Mouse (Mus musculus) lung, adult 18-20 months (tissue): ENCODE measurements around the gene Crybg1.
"Not testable (repeated sequence)": the region's sequence is repeated elsewhere in the genome, so short reads cannot be mapped to it uniquely, and the experiment has no call there.

Source experiments
- DNase-seq, 2 experiments: peaks; one replicate each; pipeline ENCODE4 v3.0.0; 2022; ENCODE audit warnings: mixed read lengths in 2 of 2

The Crybg1 gene

DNA sequence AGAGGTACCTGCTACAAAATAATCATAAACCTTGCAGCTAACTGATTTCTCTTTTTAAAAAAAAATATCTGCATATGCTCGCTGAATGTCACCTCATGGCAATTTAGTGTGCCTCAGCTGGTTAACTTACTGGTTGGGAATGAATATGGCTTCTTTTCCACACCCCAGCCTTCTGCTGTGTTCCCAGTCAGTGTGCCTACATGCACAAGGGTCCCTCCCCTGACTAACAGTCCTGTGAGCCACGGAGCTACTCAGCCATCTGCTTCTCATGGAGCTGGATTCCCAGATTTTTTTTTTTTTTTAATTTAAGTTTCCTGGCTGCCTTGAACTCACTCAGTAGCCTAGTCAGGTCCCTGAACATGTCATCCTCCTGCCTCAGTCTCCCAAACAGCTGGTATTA, 183.7 kb downstream of the Crybg1 start:
- DNase-seq, result no peak

DNA sequence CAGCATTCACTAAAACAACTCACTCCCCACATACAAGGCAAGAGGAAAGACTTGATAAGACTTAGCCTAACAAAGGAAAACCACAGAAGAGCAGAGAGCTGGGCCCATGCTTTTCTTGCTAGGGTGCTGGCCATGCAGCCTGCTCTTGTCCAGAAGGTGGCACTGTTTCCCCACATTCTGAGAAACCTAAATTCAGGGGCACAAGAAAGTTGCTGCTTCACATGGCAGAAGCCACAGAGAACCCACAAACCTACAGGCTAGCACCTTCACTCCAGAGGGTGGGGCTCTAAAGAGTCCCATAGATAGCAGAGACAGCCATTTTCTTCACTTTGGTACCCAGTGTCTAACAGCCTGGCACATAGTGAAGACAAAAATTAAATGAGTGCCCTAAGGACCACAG, 194.7 kb downstream of the Crybg1 start:
- peak; percentile 21 to 31 for DNase-seq

GRCm38 (mm10) chr10:43945435-43945834, 203.2 kb downstream of the Crybg1 start:
- DNase-seq, result no peak

DNA sequence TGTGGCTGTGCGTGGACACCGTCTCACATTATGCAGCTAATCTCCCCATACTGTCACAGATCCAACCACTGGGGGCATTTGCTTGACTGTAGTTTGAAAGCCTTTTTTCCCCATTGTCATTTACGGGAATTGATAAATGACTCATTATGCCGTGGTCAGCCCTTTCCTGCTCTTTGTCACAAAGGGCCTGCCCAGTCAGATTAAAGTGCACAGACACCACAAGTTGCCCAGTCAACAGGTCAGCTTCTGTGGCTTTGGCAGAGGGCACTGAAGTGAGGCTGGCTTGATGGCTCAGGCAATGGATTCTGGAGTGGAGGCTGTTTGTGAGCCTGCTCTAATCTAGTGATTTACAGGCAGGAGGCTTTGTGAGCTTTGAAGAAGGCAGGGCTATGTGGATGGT, 204.9 kb downstream of the Crybg1 start:
- DNase-seq, result no peak

DNA sequence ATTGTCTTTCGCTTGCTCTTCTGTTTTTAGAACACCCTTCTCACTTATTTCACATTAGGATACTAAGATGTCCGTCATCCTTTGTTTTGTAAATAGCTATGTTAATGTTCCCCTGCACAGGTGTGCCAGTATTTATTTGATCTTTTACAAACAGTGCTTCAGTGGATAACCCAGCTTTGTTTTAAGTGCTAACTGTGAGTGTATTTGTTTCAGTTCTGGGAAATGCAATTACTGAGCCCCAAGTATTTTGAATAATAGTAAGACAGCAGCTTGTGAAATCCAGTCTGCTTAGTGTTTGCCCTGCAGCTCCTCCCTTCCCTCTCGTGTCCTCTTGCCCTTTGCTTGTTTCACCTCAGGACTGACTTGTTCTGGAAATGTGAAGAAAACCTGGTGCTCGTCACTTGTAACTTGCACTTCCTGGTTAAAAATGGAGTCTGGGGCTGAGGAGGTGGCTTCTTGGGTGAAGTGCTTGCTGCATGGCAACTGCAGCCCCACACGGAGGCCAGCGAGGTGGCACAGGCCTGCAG, 209.5 kb downstream of the Crybg1 start:
- peak in 1 of 2 experiments; percentile 16 for DNase-seq

GRCm38 (mm10) chr10:43928596-43928995, 220.1 kb downstream of the Crybg1 start:
- DNase-seq, result no peak

DNA sequence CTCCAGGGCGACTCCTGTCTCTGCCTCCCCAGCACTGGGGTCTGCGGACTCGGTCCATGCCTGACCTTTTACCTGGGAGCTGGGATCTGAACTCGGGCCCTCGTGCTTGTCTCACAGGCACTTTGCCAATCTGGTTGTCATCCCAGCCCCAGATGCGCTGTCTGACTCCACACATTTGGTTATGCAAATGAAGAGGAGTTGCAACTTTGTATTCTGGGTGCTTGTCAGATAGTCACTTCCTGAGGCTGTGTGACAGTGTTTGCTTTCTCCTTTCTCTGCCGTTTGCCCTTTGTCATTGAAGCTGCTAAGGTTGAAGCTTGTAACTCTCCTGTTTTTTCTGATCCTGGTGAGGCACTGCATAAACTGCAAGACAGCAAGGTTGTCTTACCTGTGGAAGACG, 220.9 kb downstream of the Crybg1 start:
- no peak for DNase-seq

- DNase-seq, result not testable (repeated sequence)
Observed at GRCm38 (mm10) chr10:43925776-43926175, 222.9 kb downstream of the Crybg1 start.

DNA sequence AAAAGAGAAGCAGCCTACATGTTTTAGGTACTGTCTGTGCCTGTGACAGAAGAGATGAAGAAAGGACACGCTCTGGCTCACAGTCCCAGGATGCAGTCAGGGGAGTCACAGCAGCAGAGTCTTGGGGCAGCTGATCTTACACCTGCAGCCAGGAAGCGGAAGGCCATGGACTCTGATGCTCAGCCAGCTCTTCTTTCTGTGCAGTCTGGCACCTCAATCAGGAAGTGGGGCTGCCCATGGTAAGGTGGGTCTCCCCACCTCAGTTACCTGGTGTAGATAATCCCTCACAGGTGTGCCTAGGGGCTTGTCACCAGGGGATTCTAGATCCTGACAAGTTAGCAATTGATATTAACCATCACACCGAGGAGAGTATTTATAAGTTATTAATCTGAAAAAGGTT, 225.6 kb downstream of the Crybg1 start:
- DNase-seq, result no peak

DNA sequence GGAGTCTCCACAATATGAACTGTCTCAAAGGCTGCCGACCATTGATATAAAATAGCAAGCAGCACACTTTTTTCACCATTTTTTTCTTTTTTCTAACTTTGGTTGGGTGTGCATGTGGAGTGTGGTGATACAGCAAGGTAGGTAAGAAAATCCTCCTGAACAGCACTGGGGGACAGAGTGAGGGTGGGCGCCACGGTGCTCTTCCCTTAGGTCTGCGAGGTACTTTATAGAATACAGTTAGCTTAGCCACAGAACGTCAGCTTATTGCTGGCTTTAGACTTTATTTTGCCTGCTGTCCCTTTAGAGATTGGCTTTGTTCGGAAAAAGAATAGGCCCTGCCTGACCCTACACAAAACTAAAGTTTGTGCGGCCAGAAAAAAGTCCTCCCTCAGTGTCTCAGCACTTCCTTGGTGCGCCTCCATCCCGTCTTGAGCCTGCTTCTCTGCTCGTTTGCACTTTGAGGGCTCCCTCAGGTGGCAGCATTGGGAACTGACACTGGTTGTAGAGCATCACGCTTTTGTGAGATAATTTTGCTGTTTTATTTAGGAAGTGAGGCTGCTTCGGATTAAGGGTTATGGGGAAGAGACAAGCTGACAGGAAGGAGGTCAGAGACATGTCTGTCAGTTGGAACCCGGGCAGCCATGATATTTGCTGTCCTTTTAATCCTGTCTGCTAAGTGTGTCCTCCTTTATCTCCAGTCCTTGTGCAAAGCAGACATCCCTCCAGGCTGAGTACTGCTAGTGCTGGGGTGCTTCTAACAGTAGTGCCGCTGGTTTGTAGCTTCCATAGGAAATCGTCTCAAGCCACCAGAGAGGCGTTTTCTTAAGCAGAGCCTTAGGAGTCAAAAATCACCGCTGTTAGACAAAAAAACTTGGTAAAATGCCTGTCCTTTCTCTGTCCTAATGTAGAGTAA, 229.7 kb downstream of the Crybg1 start:
- DNase-seq, result peak; percentile 67 to 72

GRCm38 (mm10) chr10:43916737-43917136, 231.9 kb downstream of the Crybg1 start:
- no peak for DNase-seq

DNA sequence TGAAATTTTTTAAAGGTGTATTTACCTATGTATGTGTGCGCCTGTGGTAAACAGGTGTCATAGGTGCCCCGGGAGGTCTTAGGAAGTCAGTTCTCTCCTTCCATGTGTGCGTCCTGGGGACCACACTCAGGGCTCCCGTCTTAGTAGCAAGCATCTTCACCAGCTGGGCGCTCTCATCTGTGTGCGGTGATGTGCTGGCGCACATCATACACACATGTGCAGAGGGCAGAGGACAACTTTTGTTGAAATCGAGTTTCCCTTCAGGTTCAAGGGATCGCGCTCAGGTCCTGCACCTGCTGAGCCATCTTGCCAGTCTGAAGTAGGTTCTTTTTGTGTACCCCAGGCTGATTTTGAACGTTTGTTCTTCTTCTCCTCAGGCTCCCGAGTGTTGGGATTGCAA, 232.5 kb downstream of the Crybg1 start:
- DNase-seq, result no peak

DNA sequence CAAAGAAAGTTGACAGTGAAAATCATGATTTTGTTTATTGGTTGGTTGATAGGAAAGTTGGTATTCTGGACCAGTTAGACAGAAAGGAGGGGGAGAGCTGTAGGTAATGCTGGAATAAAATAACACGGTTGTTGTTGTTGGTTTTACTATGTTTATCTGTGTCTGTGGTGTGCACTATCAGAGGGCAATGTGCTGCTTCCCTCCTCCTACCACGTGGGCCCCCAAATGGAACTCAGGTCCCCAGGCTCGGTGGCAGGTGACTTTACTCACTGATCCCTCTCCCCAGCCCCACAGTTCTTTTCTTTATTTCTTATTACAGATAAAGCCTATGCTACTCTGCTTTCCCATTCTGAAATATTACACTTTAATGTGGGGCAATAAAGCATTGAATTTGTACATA, 236.4 kb downstream of the Crybg1 start:
- DNase-seq, result no peak

GRCm38 (mm10) chr10:43910873-43911142, 237.8 kb downstream of the Crybg1 start:
- no peak for DNase-seq

GRCm38 (mm10) chr10:43910032-43910872, 238.4 kb downstream of the Crybg1 start:
- no peak for DNase-seq

GRCm38 (mm10) chr10:43904569-43904968, 244.1 kb downstream of the Crybg1 start:
- no peak for DNase-seq

- peak; percentile 93 to 94 for DNase-seq
Observed at GRCm38 (mm10) chr10:43901578-43902194, 247.0 kb downstream of the Crybg1 start, which contains the start of the genes Qrsl1 and Rtn4ip1. TSS of gene Qrsl1 (minus strand) at chr10:43901745. TSS of gene Rtn4ip1 (plus strand) at chr10:43901807.

DNA sequence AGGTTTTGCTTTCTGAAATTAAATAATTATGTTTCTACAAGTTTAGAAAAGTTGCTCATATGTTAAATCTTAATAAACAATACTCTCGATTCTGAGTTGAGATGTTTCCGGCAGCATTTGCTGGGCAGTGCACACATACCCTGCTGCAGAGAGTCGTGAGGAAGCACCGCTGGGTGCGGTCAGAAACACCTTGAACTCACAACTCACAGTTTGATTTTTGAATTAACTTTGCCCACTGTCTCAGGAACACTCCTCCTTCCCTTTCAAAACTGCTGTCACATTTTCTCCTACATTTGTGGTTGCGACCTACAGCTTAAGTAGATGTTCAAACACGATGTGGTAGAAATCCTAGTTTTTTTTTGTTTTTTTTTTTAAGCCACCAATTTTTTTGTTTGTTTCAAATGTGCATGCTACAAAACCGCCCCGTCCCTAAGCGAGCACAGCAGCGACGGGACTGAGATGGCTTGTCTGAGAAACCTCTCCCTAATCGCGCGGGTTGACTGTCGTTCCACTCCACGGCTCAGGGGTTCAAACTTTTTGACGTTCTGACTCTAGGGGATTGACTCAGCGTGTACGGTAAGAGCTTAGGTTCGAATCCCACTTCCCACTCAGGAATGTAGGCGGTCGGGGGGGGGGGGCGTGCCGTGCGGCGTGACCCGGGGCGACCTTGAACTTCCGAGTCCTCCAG, 247.6 kb downstream of the Crybg1 start:
- no peak for DNase-seq
